Mouse (Mus musculus) kidney, embryonic 14.5 days (tissue): ENCODE results near the gene Npas2. TPM values are rescaled to one million over a fixed set of nuclear protein-coding genes. Genes with fewer than 3 reads are reported as not detected.

Experiments used
- ATAC-seq: fragments of 200-750 bp; cut with Nextera tagmentation; 2 replicates; pipeline ENCODE4 v1.8.0; 2017; ENCODE audit warnings: moderate number of reproducible peaks, mild to moderate bottlenecking, moderate TSS enrichment, moderate library complexity; ENCODE audit not compliant: low FRiP score, low TSS enrichment
- H3K27ac ChIP-seq: fragments of 300-500 bp; sonication (generic); 2 replicates; pipeline ENCODE4 v1.5.1; 2014; ENCODE audit warnings: low read depth, mild to moderate bottlenecking, low read length, moderate library complexity, mixed read lengths
- H3K27me3 ChIP-seq: fragments of 300-500 bp; sonication (generic); 2 replicates; pipeline ENCODE4 v1.6.1; 2014; ENCODE audit warnings: mild to moderate bottlenecking, low read length; ENCODE audit not compliant: control insufficient read depth, insufficient read depth
- H3K36me3 ChIP-seq: fragments of 300-500 bp; sonication (generic); 2 replicates; pipeline ENCODE4 v1.6.1; 2014; ENCODE audit warnings: low read length, mixed read lengths; ENCODE audit not compliant: control insufficient read depth, insufficient read depth
- H3K4me1 ChIP-seq: fragments of 300-500 bp; sonication (generic); 2 replicates; pipeline ENCODE4 v1.6.1; 2014; ENCODE audit warnings: low read length, mixed read lengths; ENCODE audit not compliant: control insufficient read depth, insufficient read depth
- H3K4me2 ChIP-seq: fragments of 300-500 bp; sonication (generic); replicated peaks from 2 replicates; pipeline ENCODE4 v1.6.1; 2014; ENCODE audit warnings: low read depth, mild to moderate bottlenecking, low read length
- H3K4me3 ChIP-seq: fragments of 300-500 bp; sonication (generic); 2 replicates; pipeline ENCODE4 v1.5.1; 2014; ENCODE audit warnings: mild to moderate bottlenecking, low read length
- H3K9ac ChIP-seq: fragments of 300-500 bp; sonication (generic); 2 replicates; pipeline ENCODE4 v1.6.1; 2014; ENCODE audit warnings: low read depth, mild to moderate bottlenecking, low read length, moderate library complexity
- H3K9me3 ChIP-seq: fragments of 300-500 bp; sonication (generic); 2 replicates; pipeline ENCODE4 v1.6.1; 2016; ENCODE audit warnings: low read length; ENCODE audit not compliant: control insufficient read depth
- WGBS: fragments of 180-500 bp; shearing (Covaris S2); extraction: QIAGEN DNeasy Blood & Tissue Kit; methylation state at CpG from one replicate; pipeline ENCODE4 v1.1.7; 2014; 5-methylcytosine and 5-hydroxymethylcytosine counted together
- polyA plus RNA-seq: library from polyadenylated mRNA; unstranded; fragments of >200 nt; fragmentation: Nextera tagmentation; extraction: Ambion mirVana; gene quantifications from 2 replicates; pipeline ENCODE4 v1.2.1, GENCODE M21; 2014

The Npas2 gene
- polyA plus RNA-seq, 1 experiment from 2014 or later: 0.70 TPM

DNA sequence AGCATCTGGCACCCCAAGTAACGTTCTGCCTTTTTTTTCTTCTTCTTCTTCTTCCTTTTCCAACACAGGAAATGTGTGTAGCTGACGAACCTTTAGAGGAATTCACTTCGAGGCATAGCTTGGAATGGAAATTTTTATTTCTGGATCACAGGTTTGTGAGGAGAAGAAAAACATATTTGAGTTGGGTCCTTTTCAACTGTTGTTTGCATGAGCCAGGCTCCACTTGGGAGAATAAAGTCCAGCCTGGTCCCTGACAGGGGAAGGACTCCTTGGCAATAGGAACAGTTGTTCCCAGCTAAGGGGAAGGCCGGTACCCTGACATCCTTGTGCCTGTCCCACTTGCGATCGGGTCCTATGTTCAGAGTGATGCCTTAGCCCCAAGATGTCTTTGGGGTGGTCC, 131.7 kb downstream of the Npas2 start:
- Histone ChIP-seq H3K9me3 (no peaks in the 10 kb centered on the region), H3K36me3 (no peaks in the 10 kb centered on the region)
- WGBS: 84% methylated on average over 6 of the region's 6 CpGs

DNA sequence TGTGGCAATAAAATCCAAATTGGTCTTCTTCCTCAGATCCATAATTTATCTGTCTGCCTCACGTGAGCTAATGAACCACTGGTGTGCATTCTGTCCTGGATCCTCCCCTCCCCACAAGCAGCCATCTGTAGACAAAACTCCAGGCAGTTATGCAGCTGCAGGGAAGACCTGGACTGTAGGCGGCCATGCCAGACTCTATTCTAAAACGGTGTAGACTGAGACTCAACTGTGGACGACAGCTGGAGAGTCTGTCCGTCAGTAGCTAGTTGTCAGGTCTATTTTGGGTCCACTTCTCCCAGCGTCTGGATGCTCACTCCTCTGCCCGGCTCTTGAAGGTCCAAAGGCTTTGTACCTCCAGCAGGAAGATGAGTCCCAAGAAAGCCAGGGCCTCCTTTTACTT, 134.0 kb downstream of the Npas2 start:
- Histone ChIP-seq H3K9ac (no peak overlapping the region), H3K4me3 (no peak overlapping the region), H3K27ac (no peak overlapping the region), H3K27me3 (no peaks in the 10 kb centered on the region), H3K4me1 (no peaks in the 10 kb centered on the region), H3K9me3 (no peaks in the 10 kb centered on the region), H3K36me3 (no peaks in the 10 kb centered on the region), H3K4me2 (no peak overlapping the region)
- no peak for ATAC-seq
- 67% methylated on average over 7 of the region's 7 CpGs for WGBS

More for the DNA sequence above, 131.7 kb downstream of the Npas2 start:
- Histone ChIP-seq H3K27me3 (no peaks in the 10 kb centered on the region), H3K4me2 (no peak overlapping the region), H3K9ac (no peak overlapping the region), H3K27ac (no peak overlapping the region), H3K4me3 (no peak overlapping the region), H3K4me1 (no peaks in the 10 kb centered on the region)
- no peak for ATAC-seq

DNA sequence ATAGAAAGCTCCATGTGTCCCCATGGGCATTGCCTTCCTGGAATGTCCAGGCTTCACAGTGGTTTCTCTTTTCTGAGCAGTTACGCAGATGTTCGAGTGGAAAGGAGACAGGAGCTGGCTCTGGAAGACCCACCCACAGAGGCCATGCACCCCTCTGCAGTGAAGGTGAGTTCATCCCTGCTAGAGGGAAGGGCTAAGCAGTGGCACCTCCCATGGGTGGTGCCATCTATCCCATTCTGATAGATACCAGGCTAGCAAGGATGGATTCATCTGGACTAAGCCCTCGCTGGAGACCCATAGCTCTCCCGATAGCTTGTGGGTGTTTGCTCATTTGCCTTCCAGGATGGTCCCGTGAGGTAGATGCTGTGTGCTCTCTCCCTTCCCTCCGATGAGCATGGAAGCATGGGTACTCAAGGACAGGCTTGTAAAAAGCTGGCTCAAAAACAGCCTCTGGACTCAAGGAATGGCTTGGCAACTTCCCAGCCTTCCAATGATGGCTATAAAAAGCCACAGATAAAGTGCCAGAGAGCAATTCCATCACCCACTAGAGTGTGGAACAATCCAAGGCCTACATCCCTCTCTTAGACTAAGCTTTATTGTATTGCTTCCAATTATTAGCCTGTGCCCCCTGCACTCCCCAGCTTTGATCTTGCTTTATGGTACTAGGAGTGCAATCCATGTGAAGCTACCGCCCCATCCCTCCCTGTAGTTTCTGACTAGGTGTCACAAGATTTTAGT, 137.5 kb downstream of the Npas2 start:
- no peak for ATAC-seq
- H3K9me3 ChIP-seq: no peaks in the 10 kb centered on the region
- H3K4me1 ChIP-seq: no peaks in the 10 kb centered on the region
- no peaks in the 10 kb centered on the region for H3K27me3 ChIP-seq
- 53% methylated on average over 7 of the region's 7 CpGs for WGBS
- no peak overlapping the region for H3K4me3 ChIP-seq
- no peaks in the 10 kb centered on the region for H3K36me3 ChIP-seq
- H3K27ac ChIP-seq: no peak overlapping the region
- H3K4me2 ChIP-seq: no peak overlapping the region
- H3K9ac ChIP-seq: no peak overlapping the region

DNA sequence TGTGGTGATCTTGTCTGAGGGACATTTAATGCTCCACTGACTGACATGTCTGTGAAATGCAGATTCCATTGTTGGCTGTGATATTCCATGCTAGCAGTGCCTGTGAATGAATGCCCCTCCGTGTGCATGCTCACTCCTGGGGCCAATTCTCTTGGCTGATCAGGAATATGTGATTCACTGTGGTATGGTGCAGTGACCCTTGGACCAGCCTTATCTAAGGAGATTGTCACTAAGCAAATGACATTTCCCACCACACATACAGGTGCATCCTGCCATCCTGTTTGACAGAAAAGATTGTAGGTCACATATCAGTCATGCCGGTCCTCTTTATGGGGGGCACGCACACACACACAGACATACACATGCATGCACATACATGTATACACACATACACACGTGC, 138.9 kb downstream of the Npas2 start:
- Histone ChIP-seq H3K4me1 (no peaks in the 10 kb centered on the region), H3K9me3 (no peaks in the 10 kb centered on the region), H3K36me3 (no peaks in the 10 kb centered on the region), H3K4me2 (no peak overlapping the region), H3K9ac (no peak overlapping the region), H3K27ac (no peak overlapping the region), H3K4me3 (no peak overlapping the region), H3K27me3 (no peaks in the 10 kb centered on the region)
- ATAC-seq: no peak
- WGBS: 85% methylated on average over 4 of the region's 4 CpGs

DNA sequence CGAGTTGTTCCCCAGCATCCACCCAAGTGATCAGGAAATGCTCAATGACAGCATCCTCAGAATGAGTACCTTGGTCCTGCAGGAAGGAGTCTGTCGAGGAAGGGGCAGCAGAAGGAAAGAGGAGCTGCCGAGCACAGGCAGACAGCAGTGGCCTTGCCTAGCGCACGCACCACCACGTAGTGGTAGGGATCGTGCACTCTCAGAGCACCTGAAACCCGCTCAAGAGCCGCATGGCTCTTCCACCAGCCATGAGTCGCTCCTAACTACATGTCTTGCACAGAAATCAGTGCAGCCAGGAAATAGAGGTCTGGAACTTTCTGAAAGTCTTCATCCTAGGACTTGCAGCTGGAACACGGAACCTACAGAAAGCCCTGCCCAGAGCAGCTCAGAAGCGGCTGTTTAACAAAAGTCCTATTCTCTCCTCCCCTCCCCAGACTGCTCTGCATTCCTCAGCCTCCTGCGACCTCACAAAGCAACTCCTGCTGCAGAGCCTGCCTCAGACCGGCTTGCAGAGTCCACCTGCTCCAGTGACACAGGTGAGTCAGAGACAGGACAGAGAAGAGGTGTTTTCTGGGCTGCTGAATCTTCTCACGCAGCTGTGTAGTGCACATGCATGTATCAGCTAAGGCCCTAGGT, 142.1 kb downstream of the Npas2 start:
- H3K9me3 ChIP-seq: no peaks in the 10 kb centered on the region
- H3K4me1 ChIP-seq: no peaks in the 10 kb centered on the region
- 0 out of 2 replicates have a peak, but pooled peaks have one; percentile 52 for ATAC-seq
- H3K27ac ChIP-seq: no peak overlapping the region
- H3K9ac ChIP-seq: no peak overlapping the region
- no peaks in the 10 kb centered on the region for H3K36me3 ChIP-seq
- H3K4me2 ChIP-seq: no peak overlapping the region
- H3K27me3 ChIP-seq: no peaks in the 10 kb centered on the region; the same call in 1 of the 2 replicates
- no peak overlapping the region for H3K4me3 ChIP-seq
- WGBS: 39% methylated on average over 15 of the region's 15 CpGs

DNA sequence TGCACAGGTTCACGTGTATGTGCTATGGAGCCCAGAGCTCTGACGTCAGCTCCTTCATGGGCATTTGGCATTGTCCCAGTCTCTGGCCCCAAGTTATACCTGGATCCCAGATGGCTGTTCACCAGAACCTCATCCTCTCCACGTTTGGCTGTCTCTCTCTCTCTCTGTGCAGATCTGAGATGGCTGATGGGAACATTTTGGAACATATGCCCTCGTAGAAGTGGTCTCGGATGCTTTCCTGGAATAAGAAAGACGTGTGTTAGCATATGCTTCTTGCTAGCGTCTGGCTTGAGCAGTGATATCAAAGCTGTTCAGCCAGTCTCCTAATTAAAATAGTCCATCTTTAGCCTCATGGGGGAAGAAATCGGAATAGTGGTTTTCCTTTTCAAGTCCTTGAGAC, 143.3 kb downstream of the Npas2 start:
- Histone ChIP-seq H3K4me1 (no peaks in the 10 kb centered on the region), H3K9me3 (no peaks in the 10 kb centered on the region), H3K4me3 (no peak overlapping the region), H3K27me3 (no peaks in the 10 kb centered on the region; the same call in 1 of the 2 replicates), H3K36me3 (no peaks in the 10 kb centered on the region), H3K4me2 (no peak overlapping the region), H3K9ac (no peak overlapping the region), H3K27ac (no peak overlapping the region)
- WGBS: 82% methylated on average over 8 of the region's 8 CpGs
- ATAC-seq: no peak

DNA sequence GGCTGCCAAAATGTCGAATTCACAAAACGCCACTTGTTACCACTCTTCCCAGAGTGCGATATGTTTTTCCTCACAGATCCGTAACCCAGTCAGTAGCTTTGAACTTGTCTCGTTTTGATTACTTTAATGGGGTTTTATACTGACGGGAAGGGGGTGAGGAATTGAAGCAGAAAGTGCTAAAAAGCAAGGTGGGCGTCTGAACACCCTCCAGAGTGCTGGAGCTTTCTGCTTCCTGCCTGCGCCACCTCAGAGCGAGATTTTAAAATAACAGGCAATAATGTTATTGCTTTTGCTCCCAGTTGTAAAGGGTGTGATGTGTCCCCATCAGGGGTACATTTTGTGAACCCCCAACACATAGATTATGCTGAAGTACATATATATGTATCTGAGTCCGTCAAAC, 145.3 kb downstream of the Npas2 start:
- H3K27me3 ChIP-seq: no peaks in the 10 kb centered on the region; the same call in 1 of the 2 replicates
- no peak overlapping the region for H3K4me2 ChIP-seq
- H3K9me3 ChIP-seq: no peaks in the 10 kb centered on the region
- no peak overlapping the region for H3K27ac ChIP-seq
- 67% methylated on average over 10 of the region's 10 CpGs for WGBS
- no peaks in the 10 kb centered on the region for H3K36me3 ChIP-seq
- H3K4me3 ChIP-seq: no peak overlapping the region
- ATAC-seq: no peak
- no peak overlapping the region for H3K9ac ChIP-seq
- H3K4me1 ChIP-seq: no peaks in the 10 kb centered on the region

DNA sequence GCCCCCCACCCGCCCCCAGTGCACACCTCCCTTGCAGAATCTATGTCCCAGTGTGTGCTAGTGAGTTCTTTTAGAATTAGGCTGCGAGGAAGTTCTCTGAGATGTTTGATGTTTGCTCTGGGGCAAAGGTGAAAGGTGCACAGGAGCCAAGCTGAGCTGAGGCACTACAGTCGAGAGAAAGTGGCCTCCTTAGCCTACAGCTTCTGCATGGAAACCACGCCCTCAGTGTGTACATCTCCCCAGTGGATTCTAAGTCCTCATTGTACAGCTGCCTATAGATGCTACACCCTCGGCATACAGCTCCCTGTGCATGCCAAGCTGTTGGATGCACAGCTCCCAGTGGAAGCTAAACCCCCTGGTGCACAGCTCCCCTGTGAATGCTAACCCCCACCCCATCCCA, 145.9 kb downstream of the Npas2 start:
- H3K9ac ChIP-seq: no peak overlapping the region
- H3K27me3 ChIP-seq: no peaks in the 10 kb centered on the region; the same call in 1 of the 2 replicates
- 49% methylated on average over 5 of the region's 5 CpGs for WGBS
- H3K4me2 ChIP-seq: no peak overlapping the region
- no peaks in the 10 kb centered on the region for H3K9me3 ChIP-seq
- ATAC-seq: no peak
- no peaks in the 10 kb centered on the region for H3K4me1 ChIP-seq
- H3K36me3 ChIP-seq: no peaks in the 10 kb centered on the region
- H3K4me3 ChIP-seq: no peak overlapping the region
- no peak overlapping the region for H3K27ac ChIP-seq

DNA sequence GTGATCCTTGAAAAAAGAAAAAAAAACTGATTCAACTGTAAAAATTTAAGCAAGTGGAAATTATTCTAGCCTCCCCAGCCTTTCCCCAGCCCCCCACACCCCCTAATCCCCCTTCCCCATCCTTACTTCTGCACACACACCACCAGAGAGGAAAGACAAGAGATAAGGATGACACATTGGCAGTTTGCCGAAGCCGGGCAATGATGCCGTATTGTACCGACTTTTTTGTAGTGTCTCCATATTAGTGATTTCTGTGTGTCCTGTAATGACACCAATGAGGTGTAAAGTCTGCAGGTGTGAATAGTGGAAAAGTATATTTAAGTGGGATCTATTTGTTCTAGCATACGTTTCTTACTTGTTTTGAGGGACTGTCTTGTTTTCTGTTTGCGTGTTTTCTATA, 146.6 kb downstream of the Npas2 start:
- Histone ChIP-seq H3K9me3 (no peaks in the 10 kb centered on the region), H3K4me2 (no peak overlapping the region), H3K9ac (no peak overlapping the region), H3K36me3 (no peaks in the 10 kb centered on the region), H3K4me3 (no peak overlapping the region), H3K27ac (no peak overlapping the region), H3K4me1 (no peaks in the 10 kb centered on the region), H3K27me3 (no peaks in the 10 kb centered on the region; the same call in 1 of the 2 replicates)
- ATAC-seq: no peak
- WGBS: 81% methylated on average over 6 of the region's 6 CpGs
